Mouse (Mus musculus) heart, postnatal 0 days (tissue): Measurements from ENCODE around the gene Minos1.

ENCODE experiments used
- CTCF ChIP-seq: IDR thresholded peaks from 2 replicates; pipeline ENCODE4 v1.5.1; 2016; ENCODE audit warnings: antibody characterized with exemption, control low read depth, low read depth
- EP300 ChIP-seq: IDR thresholded peaks from 2 replicates; pipeline ENCODE4 v1.6.1; 2016; ENCODE audit warnings: antibody characterized with exemption, low read depth

GRCm38 (mm10) chr4:139151370-139151769, 20.5 kb upstream of the Minos1 start:
- TF ChIP-seq EP300 (no peak), CTCF (no peak)
